Mouse (Mus musculus) left cerebral cortex, adult 8-10 months (tissue): ENCODE measurements around the gene Polr1a. TPM values are rescaled to one million over a fixed set of nuclear protein-coding genes. Genes with fewer than 3 reads are reported as not detected.
A peak's percentile ranks its signal among the peaks of the same experiment; 100 is the strongest.

Experiments
- DNase-seq, 2 experiments: peaks; one replicate each; pipeline ENCODE4 v3.0.0; 2022; ENCODE audit warnings: low spot score in 2 of 2
- total RNA-seq, 4 experiments: library from RNA; stranded (reverse); gene quantifications; 2 replicates each; pipeline ENCODE4 v1.2.4; 2022

Polr1a gene
- total RNA-seq, 4 experiments from 2014 or later = 31.2 to 35.9 (median 33.1) TPM

DNA sequence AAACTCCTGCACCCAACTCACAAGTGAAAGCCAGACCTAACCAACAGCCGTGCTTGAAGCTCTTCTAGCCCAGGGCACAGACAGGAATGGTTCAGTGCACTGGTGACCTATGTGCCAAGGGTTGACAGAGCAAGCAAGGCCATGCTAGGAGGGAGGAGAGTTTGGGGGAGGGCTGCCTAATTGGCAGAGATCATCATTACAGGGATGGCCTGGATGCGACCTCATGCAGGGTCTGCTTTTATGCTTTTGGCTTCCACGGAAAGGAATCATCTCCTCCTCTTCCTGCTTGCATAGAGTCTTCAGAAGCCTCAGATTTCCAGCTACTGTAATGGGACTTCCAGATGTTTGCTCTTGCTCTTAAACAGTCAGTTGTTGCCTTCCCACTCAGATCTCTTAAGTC, 40.9 kb downstream of the Polr1a start:
- no peak for DNase-seq

DNA sequence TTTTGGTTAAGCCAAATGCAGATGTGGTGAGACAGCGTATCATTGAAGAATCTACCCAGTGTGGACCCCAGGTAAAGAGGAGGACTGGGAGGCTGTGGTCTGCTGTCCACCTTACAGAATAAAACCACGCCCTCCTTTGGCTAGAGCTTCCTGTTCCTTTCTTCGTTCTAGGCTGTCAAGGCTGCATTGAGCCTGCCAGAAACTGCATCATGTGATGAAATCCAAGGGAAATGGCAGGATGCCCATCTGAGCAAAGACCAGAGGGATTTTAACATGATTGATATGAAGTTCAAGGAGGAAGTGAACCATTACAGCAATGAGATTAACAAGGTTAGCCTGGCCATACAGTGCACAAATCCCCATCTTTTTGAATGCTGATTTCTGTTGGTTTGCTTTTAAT, 41.7 kb downstream of the Polr1a start:
- DNase-seq = no peak

- no peak for DNase-seq
Observed at GRCm38 (mm10) chr6:71951192-71951591, 42.3 kb downstream of the Polr1a start.

GRCm38 (mm10) chr6:71962119-71962518, 53.3 kb downstream of the Polr1a start:
- DNase-seq = no peak

- no peak for DNase-seq
Observed at GRCm38 (mm10) chr6:71962706-71963105, 53.9 kb downstream of the Polr1a start.

DNA sequence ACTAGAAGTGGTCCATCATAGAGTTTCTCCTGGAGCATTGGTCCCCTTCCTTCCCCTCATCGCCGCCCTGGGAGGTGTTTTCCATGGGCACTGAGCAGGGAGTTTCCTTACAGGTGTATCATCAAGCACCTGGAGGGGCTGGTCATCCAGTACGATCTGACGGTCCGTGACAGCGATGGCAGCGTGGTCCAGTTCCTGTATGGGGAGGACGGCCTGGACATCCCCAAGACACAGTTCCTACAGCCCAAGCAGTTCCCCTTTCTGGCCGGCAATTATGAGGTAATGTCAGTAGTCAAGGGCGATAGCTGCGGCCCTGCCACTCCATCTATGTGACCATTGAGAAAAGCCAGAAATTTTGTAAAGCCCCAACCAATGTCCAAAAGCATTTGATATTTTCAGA, 54.7 kb downstream of the Polr1a start:
- no peak for DNase-seq

DNA sequence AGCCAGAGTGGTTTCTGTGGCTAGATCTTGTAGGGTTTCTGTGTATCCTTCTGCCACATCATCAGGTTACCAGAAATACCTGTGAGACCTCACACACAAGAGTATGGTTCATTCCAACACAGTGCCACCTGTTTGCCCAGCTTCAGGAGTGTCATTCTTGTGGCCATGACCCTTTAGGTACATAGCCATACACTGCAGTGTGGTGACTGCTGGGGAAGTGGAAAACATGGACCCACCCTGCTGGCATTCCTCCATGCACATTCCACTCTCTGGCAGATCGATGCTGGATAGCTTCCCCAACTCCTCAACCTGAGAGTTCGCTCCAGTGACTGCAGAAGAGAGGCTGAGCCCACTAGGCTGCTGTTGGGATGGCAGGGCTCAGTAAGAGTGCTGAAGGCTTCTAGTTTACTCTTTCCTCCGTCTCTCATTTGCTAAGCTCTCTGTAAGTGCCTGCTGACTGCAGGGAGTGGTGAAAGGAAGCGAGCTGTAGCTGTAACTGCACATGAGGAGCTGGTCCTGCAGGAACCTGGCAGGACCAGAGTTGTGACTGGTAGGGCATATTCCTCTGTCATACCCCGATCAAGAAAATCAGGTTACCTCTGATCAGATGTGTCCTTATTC, 57.9 kb downstream of the Polr1a start:
- no peak for DNase-seq

- DNase-seq = no peak
Observed at GRCm38 (mm10) chr6:71967847-71968246, 59.0 kb downstream of the Polr1a start.

GRCm38 (mm10) chr6:71969459-71969858, 60.6 kb downstream of the Polr1a start:
- peak in 1 of 2 experiments; percentile 77 for DNase-seq

DNA sequence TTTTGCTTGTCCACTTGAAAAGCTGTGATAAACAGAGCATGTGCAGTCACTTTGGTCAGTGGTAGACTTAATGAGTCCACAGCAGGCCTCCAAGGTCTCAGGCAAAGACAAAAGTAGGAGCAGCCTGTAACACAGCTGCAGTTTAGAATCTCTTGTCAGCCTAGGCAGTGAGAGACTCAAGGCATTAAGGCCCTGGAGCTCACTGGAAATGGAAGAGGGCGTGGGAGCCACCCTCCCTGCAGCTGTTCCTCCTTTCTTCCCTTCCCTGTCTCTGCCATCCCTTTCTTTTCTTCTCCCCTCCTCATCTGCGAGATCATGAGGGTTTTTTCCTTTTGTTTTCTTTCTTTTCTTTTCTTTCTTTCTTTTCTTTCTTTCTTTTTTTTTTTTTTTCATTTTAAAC, 61.3 kb downstream of the Polr1a start:
- DNase-seq = no peak

- no peak for DNase-seq
Observed at GRCm38 (mm10) chr6:71976592-71976991, 67.7 kb downstream of the Polr1a start.

- peak in 1 of 2 experiments; percentile 25 for DNase-seq
Observed at GRCm38 (mm10) chr6:71980165-71980564, 71.3 kb downstream of the Polr1a start.

DNA sequence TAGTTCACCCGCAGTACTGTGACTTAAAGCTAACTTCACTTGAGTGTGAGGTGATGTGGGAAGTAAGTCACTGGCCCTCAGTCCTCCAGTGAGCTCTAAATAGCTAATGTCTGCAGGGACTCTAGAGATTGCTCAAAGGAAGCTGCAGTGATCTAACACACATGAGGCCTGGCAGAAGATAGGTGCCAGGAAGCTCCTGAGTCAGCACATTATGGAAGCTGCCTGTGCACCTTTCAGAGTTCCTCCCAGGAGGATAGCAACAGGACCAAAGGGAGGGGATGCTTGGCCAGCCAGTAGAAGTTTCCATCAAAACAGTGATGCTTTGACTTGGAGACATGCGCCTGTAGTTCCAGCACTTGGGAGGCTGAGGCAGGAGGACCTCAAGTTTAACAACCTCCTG, 71.7 kb downstream of the Polr1a start:
- no peak for DNase-seq

DNA sequence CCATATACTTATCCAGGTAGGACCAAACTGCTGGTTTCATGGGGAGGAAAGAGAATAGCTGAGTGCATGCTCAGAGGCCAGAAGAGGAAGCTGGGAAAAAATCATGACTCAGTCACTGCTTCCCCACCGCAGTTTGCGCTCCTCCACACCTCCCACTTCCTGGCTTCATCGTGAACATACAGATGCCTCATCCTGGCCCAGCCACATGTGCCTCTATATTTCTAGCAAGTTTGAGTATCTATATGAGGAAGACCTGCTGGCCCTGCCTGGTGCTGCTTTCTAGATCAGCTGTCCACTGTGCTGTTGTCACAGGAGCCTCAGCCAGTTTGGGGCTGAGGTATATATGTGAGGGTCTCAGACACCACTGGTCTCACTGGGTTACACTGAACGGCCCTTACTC, 72.6 kb downstream of the Polr1a start:
- DNase-seq = peak in 1 of 2 experiments; percentile 84

DNA sequence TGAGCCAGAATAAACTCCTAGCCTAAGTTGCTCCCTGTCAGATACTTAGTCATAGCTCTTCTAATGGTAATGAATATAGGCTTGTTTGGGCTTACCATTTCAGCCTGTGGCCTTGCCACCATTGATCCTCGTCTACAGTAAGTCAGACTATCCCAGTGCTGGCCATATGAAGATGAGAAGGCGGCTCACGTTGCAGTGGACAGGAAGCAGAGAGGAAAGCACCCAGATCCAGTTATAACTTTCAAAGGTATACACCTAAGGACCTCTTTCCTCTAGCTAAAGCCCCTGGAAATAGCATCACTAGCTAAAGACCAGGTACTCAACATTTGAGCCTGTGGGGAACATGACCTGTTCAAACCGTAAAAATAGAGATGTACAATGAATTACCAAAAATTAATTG, 77.1 kb downstream of the Polr1a start:
- no peak for DNase-seq

DNA sequence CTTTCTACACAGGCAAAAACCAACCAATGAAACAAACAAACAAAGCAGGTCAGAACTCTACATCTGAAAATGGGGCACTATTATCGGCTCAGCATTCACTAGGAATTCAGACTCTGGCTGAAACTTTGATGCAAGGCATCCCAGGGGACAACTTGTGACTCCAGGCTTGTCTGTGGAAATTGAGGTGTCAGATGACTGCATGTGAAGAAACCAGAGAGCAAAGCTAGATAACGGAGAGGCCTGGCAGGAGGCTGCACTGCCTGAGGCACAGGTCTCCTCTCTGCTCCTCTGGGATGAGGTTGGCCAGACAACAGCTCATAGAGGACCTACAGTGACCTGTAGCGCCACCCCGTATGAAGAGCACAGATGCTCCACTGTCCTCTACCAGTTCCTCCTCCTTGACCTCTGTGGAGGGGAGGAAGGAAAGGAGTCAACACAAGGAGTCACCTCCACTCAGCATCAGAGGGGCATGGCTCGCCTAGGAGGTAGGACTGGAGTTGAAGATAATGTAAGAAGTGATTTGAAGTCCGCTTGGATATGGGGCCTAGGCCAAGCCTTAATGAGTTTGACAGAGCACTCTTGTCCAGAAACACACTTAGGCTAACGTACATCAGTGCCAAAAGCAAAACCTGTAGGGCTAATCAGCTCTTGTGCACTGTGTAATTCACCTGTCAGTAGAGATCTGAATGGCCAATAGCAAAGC, 78.8 kb downstream of the Polr1a start:
- no peak for DNase-seq

DNA sequence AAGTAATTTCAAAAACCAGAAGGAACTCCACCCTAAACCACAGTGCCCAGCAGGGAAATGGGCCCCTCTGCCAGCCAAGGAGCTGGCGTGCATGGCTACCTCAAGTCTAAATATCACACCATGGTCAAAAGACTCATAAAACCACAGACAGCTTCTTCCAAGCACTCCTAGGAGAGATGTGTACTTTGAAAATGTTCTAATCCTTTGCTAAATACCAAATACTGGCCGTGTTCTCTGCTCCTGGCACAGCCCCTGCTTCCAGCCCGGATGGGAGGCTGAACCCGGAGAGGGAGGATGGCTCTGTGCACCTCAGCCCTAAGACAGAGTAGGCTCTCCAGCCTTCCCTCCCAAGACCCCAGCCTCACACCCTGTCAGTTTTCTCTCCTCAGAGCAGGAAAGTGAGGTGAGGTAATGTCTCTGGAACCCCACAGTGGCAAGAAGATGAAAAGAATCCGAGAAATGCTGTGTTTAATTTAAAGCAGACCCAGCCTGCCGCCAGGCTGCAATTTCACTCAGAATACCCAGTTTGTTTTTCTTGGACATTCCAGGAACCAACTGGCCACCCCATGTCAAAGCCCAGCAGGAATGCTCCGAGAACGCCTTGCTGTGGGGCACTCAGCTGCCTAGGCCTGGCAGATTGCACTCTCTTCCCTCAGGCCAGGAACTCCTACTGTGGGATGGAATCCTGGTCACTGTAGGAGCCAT, 80.9 kb downstream of the Polr1a start:
- no peak for DNase-seq

DNA sequence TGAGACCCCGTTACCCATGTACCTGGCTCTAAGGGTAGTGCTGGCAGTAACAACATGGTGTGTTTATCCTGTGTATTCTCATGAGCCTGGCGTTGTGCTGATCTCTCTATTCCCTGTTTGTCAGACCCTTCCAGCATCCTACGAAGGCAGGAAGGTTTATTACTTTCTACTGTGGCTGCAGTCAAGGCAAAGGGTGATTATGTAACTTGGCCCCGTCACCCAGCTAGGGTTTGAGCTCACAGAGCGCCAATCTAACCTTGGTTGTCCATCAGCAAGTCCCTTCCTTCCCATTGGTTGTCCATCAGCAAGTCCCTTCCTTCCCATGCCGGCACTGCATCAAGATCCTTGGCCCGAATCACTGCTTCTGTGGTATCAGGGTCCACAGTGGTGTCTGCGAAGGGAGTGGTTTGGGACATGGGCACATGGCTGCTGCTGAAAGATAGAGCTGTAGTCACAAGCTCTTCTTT, 81.6 kb downstream of the Polr1a start:
- DNase-seq = no peak

DNA sequence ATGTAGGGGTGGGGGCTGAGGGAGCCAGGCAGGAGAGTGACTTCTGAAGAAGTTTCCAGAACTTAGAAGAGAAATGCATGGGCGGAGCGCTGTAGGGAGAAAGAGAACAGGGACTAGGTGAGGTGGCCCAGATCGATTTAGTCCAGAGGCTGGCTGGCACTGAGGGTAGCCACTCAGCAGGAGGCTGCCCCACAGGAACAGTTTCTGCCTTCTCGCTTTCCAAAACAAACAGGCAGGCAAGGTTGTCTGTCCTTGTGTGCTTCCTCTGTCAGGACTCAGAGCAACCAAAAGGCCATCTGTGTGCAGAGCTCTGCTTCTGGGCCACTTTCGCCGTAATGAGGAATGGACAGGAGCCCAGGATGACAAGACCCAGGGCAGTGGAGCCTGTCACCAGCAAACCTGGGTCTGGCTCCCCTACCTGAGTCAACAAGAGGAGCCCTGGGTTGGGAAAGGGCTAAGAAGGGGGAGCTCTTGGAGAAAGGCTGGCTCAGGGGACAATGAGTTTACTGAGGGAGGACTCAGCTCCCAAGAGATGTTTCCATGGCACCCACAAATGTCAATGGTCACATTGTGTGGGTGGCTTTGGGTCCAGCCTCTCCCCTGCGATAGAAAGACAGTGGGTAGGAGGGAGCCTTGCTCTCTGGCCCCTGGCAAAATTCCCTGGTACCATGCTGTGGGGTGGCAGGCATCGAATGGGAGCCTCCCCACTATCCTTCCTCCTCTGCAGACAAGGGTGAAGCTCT, 82.5 kb downstream of the Polr1a start:
- DNase-seq = peak in 1 of 2 experiments; percentile 64

DNA sequence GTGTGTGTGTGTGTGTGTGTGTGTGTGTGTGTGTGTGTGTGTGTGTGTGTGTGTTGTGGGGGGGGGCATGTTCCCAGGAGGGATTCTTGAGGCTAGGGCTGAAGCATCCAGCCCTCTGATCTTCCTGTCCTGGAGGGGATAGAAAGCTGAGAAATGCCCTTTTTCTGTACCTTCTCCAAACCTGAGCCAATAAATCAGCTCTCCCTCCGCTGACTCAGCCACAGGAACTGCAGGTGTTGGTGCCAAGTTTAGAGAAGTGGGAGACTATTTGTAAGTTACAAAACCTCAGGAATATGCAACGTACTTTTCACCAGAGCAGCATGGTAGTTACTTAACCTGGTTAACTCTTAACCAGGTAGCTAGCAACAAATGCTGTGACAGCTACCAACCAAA, 83.1 kb downstream of the Polr1a start:
- DNase-seq = no peak

DNA sequence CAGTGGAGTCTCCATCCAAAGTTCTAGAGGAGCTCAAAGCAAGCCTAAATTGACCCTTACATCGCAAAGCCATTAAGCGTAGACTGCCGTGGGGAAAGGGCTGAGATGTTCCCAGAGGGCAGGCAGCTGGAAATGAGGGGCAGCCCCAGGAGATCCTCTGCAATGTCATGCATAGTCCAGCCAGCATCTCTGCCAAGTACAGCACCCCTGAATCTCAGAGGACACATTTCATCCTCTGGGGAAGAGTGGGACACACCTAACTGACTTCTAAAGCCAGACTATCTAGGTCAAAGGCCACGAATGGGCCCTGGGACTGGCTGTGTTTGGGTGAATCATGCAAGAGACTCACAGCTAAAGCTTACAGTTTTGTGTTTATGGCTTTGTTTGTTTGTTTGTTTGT, 85.2 kb downstream of the Polr1a start:
- no peak for DNase-seq

DNA sequence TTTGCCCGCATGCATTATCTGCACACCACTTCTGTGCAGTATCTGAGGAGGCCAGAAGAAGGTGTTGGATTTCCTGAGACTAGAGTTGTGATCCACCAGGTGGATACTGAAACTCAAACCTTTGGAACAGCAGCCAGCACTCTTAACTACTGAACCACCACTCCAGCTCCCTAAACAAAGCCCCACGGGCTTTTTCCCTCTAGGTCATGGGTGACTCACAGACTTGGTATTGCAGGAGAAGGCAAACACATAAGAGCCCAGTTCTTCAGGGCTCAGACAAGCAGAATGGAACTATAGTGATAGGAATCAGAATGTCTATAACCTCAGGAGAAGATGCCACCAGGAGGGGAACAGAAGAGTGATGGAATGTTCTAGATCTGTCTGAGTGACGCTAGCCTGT, 86.2 kb downstream of the Polr1a start:
- DNase-seq = no peak
